Mouse (Mus musculus) monocyte, adult 59 days (primary cell): ENCODE measurements around the gene Ppox. TPM values are rescaled to one million over a fixed set of nuclear protein-coding genes. Genes with fewer than 3 reads are reported as not detected.

Source experiments
- total RNA-seq, 2 experiments: library from RNA; stranded (reverse); gene quantifications; one replicate each; pipeline ENCODE4 v1.2.4; 2023

Ppox gene
- 10 to 100 TPM; 37.6 to 41.1 TPM for total RNA-seq

DNA sequence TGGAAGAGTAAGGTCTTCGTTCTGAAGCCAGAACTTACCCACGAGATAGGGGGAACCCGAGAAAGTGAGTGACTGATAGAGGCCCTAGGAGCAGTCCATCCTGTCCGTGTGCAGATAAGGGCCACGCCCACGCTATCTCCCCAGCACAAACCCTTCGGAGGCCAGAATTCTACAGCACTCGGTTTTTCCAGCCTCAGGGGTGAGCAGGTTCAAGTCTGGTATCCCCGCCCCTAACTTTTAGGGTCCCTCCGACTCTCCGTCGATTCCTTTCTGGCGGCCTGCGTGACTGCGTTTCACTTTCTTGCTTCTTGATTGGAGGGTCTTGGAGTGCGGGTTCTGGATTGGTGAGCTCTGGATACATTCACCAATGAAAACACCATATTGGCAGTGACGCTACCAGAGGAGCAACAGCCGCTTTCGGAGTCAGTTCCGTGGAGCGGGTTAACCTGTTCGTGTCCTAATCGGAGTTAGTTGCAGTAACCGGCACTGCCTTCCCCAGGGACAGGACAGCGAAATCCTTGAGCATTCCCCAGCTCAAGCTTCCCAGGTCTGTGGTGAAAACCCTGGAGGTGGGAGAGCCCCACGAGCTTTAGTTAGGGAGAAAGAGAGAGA is at the start of gene Ppox:
TSS of gene Ppox (minus strand) at position 271 of the 612 bp plus-strand sequence.

DNA sequence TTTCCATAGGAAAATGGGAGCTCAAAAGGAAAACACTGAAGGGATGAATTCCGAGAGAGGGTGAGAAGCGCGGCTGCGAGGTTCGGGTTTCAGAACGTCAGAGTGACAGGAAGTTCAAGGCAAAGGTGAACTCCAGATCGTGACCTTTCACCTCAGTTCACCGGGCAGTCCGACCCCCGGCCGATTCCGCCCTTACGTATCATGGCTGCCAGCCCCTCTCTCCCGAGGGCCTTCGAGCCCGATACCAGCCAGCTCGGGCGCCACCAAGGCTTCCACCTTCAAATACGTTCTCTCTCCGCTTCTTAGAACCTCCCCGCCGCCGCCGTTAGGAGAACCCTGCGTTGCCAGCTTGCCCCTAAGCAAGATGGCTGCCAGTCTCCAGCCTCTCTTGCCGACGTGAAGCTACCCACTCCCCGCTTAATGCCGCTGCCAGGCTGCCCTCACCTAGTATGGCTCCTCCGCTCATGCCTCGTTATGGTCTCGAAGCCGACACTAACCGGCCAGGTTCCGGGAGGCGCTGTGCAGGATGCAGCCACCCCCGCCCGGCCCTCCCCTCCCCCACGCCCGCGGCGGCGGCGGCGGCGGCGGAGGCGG is 48.0 kb upstream of the Ppox start, which contains the start of gene Dedd:
TSS of gene Dedd (plus strand) at position 307 of the 594 bp plus-strand sequence.

DNA sequence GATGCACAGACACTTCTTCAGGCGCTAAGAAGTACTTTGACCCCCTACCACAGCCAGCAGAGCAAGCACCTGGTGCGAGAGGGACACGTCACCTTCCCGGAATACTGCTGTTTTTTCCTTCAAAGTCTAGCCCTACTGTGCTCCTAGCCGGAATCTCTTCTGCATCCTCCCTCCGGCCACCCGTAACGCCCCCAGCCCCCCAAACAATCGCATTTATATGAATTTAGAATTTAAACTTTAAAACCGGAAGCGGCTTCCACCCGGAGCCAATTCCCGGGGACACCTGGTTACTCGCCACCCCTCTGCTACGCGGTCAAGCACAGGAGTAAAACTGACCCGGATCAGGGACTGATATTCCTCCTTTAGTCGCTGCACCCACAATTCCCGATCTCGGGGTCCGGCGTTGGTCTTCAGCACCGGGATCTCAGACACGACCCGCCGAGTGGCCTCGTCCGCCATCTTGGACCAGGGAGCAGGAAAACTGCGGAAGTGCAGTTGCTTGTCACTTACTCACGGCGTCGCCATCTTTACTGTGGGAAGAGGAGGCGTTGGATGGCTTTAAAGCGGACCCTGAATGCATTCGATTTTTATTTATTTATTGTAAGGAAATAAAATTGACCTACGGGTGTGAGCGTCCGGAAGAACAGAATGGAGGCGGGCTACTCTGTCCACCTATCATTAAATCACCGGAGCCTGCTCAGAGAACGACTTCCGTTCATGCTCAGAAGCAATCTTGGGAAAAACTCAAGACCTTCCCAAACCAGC is 13.5 kb upstream of the Ppox start, which contains the start of gene Ufc1:
TSS of gene Ufc1 (minus strand) at position 727 of the 765 bp plus-strand sequence.

DNA sequence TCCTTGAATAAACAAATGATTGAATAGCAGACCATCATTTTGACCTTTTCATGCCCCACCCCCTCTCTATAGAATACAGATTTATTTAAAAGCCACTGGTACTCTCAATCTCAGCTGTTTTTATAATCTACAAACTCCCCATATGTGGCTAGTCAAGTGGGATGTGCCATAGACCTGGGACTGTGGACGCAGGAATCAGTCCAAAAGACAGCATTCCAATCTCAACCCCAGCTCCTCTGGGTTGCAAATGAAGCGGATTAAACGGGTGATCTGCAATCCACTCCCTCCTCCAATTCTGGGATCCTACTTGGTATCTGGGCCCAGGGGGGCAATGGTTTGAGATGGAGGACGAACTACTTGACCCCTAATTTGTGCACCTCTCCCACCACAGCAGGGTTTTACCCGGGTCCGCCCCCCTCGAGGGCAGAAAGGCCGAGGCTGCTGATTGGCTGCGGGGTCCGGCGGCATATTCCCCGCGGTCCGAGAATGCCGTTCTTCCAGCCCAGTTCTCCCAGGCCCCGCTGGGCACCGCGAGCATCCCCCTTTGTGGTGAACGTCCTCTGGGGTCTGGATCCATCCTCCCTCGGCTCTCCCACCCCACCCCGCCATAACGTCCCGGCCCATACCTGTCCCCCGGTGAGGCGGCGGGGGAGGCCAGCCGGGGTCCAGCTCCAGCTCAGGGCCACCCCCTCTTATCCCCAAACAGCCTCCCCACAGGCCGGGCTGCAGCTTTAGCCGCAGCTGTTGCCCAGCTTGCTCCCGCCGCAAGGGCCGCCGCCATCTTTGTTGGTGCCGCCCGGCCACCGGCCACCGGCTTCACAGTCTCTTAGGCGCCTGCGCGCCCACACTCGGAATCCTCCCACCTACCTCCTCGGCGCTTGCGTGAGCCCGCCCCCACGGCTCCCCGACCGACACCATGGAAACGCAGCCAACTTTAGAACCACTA is 6.4 kb upstream of the Ppox start, which contains the start of gene Usp21:
TSS of gene Usp21 (minus strand) at position 856 of the 946 bp plus-strand sequence.

DNA sequence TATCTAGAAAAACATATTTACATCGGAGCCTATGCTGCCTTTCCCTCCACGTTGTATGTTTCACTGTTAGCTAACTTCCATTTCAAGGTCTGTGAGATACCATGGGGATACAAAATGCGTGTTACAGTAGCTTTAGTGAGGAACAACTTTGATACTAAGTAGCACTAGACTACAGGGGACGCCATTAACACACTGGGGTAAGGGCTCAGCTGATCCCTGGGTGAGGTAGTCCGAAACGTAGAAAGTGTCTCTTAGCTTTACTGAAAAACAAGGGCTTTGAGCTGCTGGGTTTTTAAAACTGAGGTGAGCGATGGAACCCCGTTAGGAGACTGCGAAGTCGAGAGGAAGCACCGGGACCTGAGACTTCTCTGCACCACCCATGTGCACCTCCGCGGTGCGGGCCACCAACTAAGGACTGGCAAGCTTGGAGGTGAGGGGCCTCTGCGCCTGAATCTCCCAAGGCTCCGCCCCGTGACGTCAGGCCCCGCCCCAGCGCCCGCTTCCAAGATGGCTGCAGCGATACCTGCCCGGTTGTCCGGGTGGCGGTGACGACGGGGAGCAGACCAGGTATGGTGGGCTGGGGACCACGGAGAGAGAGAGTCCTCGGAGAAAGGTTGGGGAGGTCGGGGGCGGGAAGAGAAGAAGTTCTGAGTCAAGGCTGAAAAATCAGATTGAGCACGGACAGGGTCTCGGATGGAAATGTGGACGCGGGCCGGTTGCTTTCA is 11.0 kb downstream of the Ppox start, which contains the start of gene B4galt3:
TSS of gene B4galt3 (plus strand) at position 481 of the 725 bp plus-strand sequence.

DNA sequence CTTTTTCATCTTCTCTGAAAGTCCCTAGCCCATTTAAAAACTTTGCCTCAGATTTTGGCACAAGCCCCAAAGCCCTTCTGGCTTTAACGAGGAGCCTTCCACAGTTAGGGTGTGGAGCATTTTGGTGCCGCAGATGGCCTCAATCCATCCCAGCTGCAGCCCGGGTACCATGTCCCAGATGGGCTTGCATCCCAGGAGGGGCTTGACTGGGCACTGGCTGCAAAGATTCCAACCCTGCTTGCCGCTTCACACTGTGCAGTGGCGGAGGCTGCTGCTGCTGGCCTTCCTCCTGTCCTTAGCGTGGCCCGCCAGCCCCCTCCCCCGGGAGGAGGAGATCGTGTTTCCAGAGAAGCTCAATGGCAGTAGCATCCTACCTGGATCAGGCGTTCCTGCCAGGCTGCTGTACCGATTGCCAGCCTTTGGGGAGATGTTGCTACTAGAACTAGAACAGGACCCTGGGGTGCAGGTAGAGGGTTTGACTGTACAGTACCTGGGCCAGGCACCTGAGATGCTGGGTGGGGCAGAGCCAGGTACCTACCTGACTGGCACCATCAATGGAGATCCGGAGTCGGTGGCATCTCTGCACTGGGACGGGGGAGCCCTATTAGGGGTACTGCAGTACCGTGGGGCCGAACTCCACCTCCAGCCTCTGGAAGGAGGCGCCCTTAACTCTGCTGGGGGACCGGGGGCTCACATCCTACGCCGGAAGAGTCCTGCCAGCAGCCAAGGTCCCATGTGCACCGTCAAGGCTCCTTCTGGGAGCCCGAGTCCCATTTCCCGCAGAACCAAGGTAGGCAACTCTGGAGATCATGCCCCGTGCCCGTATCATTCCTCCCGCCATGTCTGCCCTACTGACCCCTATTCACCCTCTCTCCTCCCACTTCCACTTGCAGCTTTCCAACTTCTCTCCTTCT is 30.0 kb downstream of the Ppox start, which contains the start of gene Ndufs2:
TSS of gene Ndufs2 (minus strand) at position 709 of the 914 bp plus-strand sequence.

DNA sequence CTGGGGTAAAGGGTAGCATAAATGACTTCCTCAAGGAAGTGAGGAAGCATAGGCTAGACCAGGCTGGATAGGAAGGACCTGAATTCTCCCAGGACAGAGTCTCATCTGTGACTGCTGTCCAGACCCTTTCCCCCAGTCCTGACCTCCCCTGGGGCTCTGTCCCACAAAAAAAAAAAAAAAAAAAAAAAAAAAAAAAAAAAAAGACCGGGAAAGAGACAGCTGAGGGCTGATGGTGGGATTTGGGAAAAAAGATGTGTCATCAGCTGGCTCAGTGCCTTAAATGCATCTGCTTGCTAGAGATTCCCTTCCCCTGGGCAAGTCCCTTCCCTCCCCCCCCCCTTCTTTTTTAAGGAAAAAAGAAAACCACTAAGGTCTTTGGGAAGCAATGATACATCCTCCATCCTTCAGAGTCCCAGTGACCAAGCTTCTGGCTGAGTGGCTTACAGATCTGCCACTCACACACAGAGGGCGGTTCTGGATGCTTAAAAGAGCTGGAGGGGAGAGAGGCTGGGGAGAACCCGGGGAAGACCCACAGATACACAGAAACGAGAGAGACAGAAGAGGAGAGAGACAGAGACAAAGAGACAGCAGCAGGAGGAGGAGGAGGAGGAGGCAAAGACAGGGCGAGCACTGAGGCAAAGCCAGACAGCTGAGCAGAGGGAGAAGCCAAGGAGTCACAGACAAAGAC is 30.9 kb downstream of the Ppox start, which contains the start of gene Adamts4:
TSS of gene Adamts4 (plus strand) at position 509 of the 688 bp plus-strand sequence.

DNA sequence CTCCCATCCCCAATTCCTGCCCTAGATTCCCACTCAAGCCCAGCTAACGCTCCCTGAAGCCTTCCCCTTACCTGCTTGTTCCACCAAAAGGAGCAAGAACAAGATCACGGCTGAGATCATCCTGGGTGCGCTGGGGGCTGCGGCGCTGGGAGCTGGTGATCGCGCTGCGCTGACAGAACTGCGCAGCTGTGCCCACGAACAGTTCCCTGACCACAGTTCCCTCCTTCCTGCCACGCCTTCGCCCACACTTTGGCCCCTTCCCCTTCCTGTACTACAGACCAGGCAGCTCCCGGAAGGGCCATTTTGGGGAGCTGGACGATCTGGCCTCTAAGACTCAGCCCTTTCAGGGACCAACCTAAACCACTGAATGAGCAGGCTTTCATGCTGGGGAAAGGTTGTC is 46.9 kb downstream of the Ppox start, which contains the start of gene Fcer1g:
TSS of gene Fcer1g (minus strand) at position 240 of the 400 bp plus-strand sequence.

Other genes with a start within 250 kb of the Ppox start
- gene Fcgr3, start 216.3 kb downstream of the Ppox start, total RNA-seq: 100 to 1,000 TPM; 435 to 496 TPM
- 1 to 10 TPM; 2.3 to 4.7 TPM for gene Cfap126, start 167.3 kb downstream of the Ppox start, total RNA-seq
- gene Sdhc, start 130.6 kb downstream of the Ppox start, total RNA-seq: 100 to 1,000 TPM; 116 to 122 TPM
- gene Mpz, start 130.5 kb downstream of the Ppox start, total RNA-seq: not detected
- not detected for gene Pcp4l1, start 84.9 kb downstream of the Ppox start, total RNA-seq
- gene Nr1i3, start 67.2 kb downstream of the Ppox start, total RNA-seq: not detected
- gene Tomm40l, start 58.7 kb downstream of the Ppox start, total RNA-seq: 10 to 100 TPM; 20.6 to 23.0 TPM
- gene Apoa2, start 56.1 kb downstream of the Ppox start, total RNA-seq: not detected
- 1,000 to 10,000 TPM; 1,527 to 1,601 TPM for gene Fcer1g, start 46.8 kb downstream of the Ppox start, total RNA-seq
- gene Adamts4, start 30.8 kb downstream of the Ppox start, total RNA-seq: not detected
- 100 to 1,000 TPM; 132 to 148 TPM for gene Ndufs2, start 29.8 kb downstream of the Ppox start, total RNA-seq
- 10 to 100 TPM; 42.2 to 55.5 TPM for gene B4galt3, start 10.9 kb downstream of the Ppox start, total RNA-seq
- 10 to 100 TPM; 48.0 to 55.5 TPM for gene Usp21, start 6.8 kb upstream of the Ppox start, total RNA-seq
- gene Ufc1, start 13.8 kb upstream of the Ppox start, total RNA-seq: 10 to 100 TPM; 66.5 to 66.8 TPM
- 10 to 100 TPM; 25.3 to 26.8 TPM for gene Dedd, start 48.0 kb upstream of the Ppox start, total RNA-seq
- gene Nit1, start 64.5 kb upstream of the Ppox start, total RNA-seq: 10 to 100 TPM; 20.2 to 21.3 TPM
- 10 to 100 TPM; 54.1 to 92.1 TPM for gene Pfdn2, start 64.5 kb upstream of the Ppox start, total RNA-seq
- gene Klhdc9, start 79.6 kb upstream of the Ppox start, total RNA-seq: not detected
- 1 to 10 TPM; 7.3 to 8.1 TPM for gene Nectin4, start 88.9 kb upstream of the Ppox start, total RNA-seq
- gene Arhgap30, start 107.8 kb upstream of the Ppox start, total RNA-seq: 100 to 1,000 TPM; 286 to 288 TPM
- 100 to 1,000 TPM; 195 to 199 TPM for gene Usf1, start 130.1 kb upstream of the Ppox start, total RNA-seq
- gene Tstd1, start 137.7 kb upstream of the Ppox start, total RNA-seq: 1 to 10 TPM; 9.1 to 9.9 TPM
- 10 to 100 TPM in 1 of 2 experiments, 1 to 10 TPM in 1; 8.2 to 11.3 TPM for gene F11r, start 156.3 kb upstream of the Ppox start, total RNA-seq
- gene Alyref2, start 222.3 kb upstream of the Ppox start, total RNA-seq: 10 to 100 TPM in 1 of 2 experiments, 1 to 10 TPM in 1; 9.1 to 11.1 TPM